Mouse (Mus musculus) left cerebral cortex, adult 18-20 months (tissue): ENCODE data around the gene Cse1l. TPM values are rescaled to one million over a fixed set of nuclear protein-coding genes. Genes with fewer than 3 reads are reported as not detected.

Experiments used
- DNase-seq, 2 experiments: peaks; one replicate each; pipeline ENCODE4 v3.0.0; 2021 to 2022; ENCODE audit warnings: low spot score in 2 of 2, mixed read lengths in 1 of 2
- total RNA-seq, 2 experiments: library from RNA; stranded (reverse); gene quantifications; 2 replicates each; pipeline ENCODE4 v1.2.3; 2021

Cse1l gene
- total RNA-seq, 2 experiments from 2014 or later: 59.9 to 61.3 TPM

DNA sequence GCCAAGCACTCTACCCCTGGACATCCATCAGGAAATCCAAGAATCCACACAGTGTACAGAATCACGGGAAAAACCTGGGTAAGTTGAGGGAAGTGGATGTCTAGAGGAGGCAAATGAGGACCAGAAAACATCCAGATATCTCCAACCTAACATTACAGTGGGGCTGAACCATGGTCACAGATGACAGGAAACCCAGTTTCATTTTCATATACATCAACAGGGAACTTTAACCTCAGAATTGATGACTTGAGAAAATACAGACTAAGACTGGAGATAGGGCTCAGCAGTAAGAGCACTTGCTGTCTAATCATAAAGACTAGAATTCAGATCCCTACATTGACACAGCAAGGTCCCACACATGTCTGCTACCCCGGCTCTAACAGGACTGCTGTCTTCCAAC, 58.9 kb downstream of the Cse1l start:
- no peak for DNase-seq

DNA sequence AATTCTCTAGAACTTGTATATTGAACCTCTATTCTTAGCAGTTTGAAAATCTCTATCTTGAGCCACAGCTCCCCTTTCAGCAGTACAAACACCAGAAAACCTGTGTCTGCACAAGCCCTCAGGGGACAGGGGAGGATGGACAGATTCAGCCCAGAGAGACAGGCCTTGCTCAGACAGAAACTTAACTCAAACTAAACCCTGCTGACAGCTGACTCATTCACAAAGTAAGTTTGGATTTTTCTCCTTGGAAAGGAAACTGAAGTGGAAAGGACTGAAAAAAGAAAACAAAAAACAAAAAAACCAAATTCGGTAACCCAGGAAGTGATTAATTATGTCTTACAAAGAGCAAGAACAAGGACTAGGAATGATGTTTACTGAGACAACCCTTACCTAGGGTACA, 67.3 kb downstream of the Cse1l start:
- DNase-seq: no peak

DNA sequence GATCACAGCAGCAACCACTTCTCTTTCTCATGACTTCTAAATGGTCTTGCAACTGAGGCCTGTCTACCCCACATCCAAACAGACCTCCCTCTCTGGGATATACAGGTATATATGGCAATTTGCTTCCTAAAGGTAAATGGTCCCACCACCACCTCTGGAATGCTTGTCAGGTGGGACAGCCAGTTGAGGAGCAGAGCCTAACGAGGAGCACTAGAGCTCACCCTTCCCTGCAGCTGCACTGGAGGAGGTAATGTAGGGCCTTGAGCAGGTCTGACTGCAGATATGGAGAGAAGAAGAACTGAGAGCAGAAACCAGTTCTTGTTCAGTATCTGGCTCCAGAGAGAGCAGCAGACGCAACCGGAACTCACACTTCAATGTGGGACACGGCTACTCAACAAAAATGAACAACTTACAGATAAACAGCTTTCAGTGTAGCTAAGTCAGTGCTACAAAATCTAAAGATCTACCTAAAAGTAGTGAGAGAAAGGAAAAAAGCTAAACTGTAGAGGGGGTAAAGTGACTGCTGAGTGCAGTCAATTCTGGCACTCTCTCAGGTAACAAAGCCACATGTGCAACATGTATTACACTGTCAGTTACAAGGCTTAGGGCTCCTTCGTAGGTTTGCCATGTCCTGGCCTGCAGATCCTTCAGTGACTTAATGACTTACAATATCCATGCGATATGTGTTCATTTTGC, 68.5 kb downstream of the Cse1l start:
- DNase-seq: no peak

DNA sequence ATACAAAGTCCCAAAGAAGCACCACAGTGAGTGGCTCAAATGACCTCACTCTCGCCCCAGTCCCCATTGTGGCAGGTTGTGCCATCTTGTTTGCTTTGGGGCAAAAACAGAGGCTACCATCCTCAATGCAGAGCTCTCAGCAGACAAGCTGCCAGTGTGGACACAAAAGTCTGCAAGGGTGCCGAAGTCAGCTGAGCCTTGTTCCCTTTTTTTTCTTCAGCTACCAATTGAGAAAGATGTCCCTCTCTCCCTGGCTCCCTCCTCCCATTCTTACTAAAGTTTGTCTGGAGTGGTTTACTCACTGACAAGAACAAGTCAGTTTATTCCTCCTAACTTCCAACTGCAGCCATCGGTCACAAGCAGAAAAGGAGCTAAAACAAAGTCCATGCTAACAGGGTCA, 70.5 kb downstream of the Cse1l start:
- no peak for DNase-seq

DNA sequence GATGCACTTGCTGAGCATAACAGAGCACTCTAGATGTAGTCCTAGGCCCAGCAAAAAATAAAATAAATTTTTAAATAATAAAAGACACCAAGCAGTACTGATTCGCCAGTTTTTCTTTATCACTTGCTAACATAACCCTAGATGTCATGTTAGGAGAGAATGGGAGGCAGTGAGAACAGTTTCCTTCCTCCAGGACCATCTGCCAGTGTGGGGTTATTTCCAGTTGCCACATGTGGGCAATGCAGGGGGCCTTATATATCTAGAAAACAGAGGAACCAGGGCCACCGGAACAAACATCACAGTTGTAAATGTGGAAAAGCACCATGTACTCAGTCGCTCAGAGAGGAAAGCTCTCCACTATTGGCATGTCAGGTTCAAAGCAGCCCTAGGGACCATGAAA, 71.7 kb downstream of the Cse1l start:
- DNase-seq: no peak

DNA sequence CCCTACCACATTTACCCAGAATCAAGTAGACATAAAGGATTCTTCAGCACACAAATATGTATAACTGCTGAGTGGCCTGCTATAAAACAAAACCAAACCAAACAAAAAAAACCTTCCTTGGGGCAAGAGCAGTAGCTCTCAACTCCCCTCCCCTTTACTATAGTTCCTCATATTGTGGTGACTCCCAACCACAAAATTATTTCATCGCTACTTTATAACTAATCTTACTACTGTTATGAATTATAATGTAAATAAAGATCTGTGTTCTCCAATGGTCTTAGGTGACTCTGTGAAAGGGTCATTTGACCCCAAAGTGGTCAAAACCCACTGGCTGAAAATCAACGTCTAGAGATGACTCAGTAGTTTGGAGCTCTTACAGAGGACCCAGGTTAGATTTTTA, 74.3 kb downstream of the Cse1l start:
- no peak for DNase-seq

DNA sequence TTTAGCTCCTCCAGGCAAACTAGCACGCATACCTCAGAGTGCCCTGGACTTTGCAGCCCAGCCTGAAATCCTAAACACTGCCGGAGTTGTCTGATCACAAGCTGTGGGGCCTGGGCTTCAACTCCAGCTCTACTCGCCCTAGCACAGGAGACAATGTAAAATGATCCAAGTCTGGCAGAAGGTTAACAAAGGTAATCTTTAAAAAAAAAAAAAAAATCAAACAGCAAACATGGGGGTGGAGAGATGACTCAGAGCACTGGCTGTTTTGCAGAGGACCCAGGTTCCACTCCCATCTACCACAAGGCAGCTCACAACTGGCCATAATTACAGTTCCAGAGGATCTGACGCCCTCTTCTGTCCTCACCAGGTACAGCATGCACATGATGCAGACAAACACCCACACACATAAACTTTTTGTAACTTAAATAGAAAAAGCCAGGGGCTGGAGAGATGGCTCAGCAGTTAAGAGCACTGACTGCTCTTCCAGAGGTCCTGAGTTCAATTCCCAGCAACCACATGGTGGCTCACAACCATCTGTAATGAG, 77.6 kb downstream of the Cse1l start:
- DNase-seq: no peak

DNA sequence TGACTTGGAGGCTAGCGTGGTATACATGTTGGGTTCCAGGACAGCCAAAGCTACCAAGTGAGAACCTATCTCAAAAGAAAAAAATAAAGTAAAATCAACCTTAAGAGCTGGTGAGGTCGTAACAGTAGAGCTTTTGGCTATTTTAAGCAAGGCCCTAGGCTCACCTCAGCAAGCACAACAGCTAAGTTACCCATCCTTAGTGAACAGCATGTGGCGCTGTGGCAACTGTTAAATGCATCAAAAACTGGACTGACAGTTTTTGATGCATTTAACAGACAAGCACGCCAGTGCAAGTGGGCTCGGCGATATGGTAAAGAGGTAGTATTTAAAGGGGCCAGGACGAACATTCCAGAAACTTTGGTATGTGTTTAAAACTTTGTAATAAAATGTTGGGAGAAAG, 85.0 kb downstream of the Cse1l start:
- DNase-seq: no peak

DNA sequence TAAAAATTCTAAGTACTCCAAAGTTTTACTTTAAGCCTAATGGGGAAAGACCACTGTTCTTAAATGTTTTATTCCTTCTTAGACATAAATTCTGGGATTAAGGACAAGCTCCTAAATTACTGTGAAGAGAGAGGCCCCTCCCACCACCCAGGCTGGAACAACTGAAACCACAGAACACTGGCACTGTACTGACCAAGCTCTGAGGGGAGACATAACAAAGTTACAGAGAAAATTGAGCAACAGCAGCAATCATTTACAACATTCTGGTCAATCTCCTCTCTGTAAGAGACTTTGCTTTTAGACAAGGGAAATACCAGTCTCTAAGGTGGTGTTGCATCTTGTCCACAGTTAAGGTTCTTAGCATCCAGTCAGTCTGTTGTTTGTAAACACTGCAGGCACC, 86.1 kb downstream of the Cse1l start:
- DNase-seq: no peak

DNA sequence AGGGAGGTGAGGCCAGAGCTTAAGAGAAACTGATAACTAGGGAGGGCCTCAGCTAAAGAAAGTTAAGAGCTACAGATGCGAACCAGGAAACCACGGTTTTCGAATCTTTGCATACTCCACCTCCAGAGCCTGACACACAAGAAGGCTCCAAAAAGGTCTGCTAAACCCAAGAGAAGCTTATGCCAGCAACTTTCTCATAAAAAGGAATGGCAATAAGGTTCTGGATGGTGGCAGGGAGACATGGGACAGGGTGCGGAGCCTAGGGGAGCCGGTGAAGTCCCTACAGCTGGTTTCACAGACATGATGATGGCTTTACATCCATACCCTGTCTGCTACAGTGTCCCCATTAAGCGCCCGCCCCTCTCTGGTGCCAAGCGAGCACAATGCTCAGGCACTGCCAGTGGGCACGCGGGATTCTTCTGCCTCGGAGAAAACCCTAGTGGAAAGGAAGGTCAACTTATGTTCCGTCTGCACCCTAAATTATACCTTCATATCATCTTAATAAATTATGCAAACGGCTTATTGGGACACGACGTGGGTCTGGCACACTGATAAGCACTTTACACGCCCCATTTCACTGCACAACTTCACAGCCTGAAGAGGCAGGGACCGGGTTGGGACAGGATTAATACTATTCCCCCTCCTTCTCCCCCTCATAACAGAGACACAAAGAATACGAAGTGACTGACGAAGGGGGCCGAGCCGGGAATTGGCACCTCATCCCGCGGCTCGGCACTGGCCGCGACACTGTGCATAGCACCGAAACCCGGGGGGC, 89.4 kb downstream of the Cse1l start:
- DNase-seq: peak in 1 of 2 experiments; percentile 25

Other genes starting within 250 kb of the Cse1l start
- gene Prex1, start 192.2 kb upstream of the Cse1l start, total RNA-seq: 100 to 1,000 TPM in 1 of 2 experiments, 10 to 100 TPM in 1; 91.3 to 104 TPM
- gene Trp53rkb, start 113.5 kb upstream of the Cse1l start, total RNA-seq: 1 to 10 TPM; 6.9 to 7.1 TPM
- 10 to 100 TPM; 63.4 to 64.9 TPM for gene Arfgef2, start 100.5 kb upstream of the Cse1l start, total RNA-seq
- gene Stau1, start 90.3 kb downstream of the Cse1l start, total RNA-seq: 10 to 100 TPM; 71.0 to 73.2 TPM
- gene Ddx27, start 109.2 kb downstream of the Cse1l start, total RNA-seq: 10 to 100 TPM; 27.8 to 28.6 TPM
- gene Znfx1, start 157.0 kb downstream of the Cse1l start, total RNA-seq: 10 to 100 TPM; 77.2 to 78.9 TPM